Mouse (Mus musculus) heart, embryonic 15.5 days (tissue): ENCODE results near the gene Uggt1. TPM values are rescaled to one million over a fixed set of nuclear protein-coding genes. Genes with fewer than 3 reads are reported as not detected.

ENCODE experiments used
- ATAC-seq: fragments of 200-750 bp; cut with Nextera tagmentation; replicated peaks from 2 replicates; pipeline ENCODE4 v1.8.0; 2017; ENCODE audit warnings: low read depth, moderate TSS enrichment; ENCODE audit not compliant: insufficient number of reproducible peaks, insufficient read depth, low FRiP score
- H3K27ac ChIP-seq: fragments of 300-500 bp; sonication (generic); 2 replicates; pipeline ENCODE4 v1.5.1; 2015; ENCODE audit warnings: mild to moderate bottlenecking, inconsistent platforms
- H3K27me3 ChIP-seq: fragments of 300-500 bp; sonication (generic); 2 replicates; pipeline ENCODE4 v1.6.1; 2015; ENCODE audit warnings: inconsistent platforms
- H3K36me3 ChIP-seq: fragments of 300-500 bp; sonication (generic); 2 replicates; pipeline ENCODE4 v1.6.1; 2015; ENCODE audit warnings: mild to moderate bottlenecking, inconsistent platforms
- H3K4me1 ChIP-seq: fragments of 300-500 bp; sonication (generic); replicated peaks from 2 replicates; pipeline ENCODE4 v1.6.1; 2015; ENCODE audit warnings: inconsistent platforms
- H3K4me2 ChIP-seq: fragments of 300-500 bp; sonication (generic); 2 replicates; pipeline ENCODE4 v1.6.1; 2015; ENCODE audit warnings: inconsistent platforms, mild to moderate bottlenecking, moderate library complexity
- H3K4me3 ChIP-seq: fragments of 300-500 bp; sonication (generic); 2 replicates; pipeline ENCODE4 v1.5.1; 2015; ENCODE audit warnings: mild to moderate bottlenecking, inconsistent platforms
- H3K9ac ChIP-seq: fragments of 300-500 bp; sonication (generic); 2 replicates; pipeline ENCODE4 v1.6.1; 2015; ENCODE audit warnings: mild to moderate bottlenecking, inconsistent platforms
- H3K9me3 ChIP-seq: fragments of 300-500 bp; sonication (generic); replicated peaks from 2 replicates; pipeline ENCODE4 v1.6.1; 2016; ENCODE audit warnings: inconsistent platforms
- WGBS: fragments of 180-500 bp; shearing (Covaris S2); methylation state at CpG from one replicate; pipeline ENCODE4 v1.1.7; 2015; ENCODE audit warnings: mixed read lengths; 5-methylcytosine and 5-hydroxymethylcytosine counted together
- polyA plus RNA-seq: library from polyadenylated mRNA; unstranded; fragments of >200 nt; fragmentation: Nextera tagmentation; extraction: Ambion mirVana; gene quantifications from 2 replicates; pipeline ENCODE4 v1.2.1, GENCODE M21; 2015

Uggt1 gene
- polyA plus RNA-seq, 1 experiment from 2014 or later = 26.7 TPM

DNA sequence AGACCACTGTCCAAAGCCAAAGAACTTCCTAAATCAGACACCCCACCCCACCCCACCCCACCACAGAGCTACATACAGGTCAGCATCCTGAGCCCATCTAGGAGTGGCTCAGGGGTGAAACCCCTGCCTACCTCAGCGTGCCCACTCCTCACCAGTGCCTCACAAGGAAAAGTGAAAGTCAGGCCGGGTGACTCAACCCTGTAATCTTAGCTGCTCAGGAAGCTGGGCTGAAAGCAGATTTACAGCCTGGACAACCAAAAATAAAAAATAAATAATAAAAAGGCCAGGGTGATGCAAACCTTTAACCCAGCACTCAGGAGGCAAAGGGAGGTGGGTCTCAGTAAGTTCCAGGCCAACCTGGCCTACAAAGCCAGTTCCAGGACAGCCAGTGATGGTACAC is 8.7 kb downstream of the Uggt1 start:
- Histone ChIP-seq H3K4me2 (no peak overlapping the region), H3K9me3 (no peaks in the 10 kb centered on the region), H3K36me3 (peaks cover 9% of the 10 kb centered on the region; the same call in 1 of the 2 replicates), H3K27me3 (no peaks in the 10 kb centered on the region), H3K4me3 (no peak overlapping the region), H3K27ac (no peak overlapping the region), H3K9ac (no peak overlapping the region), H3K4me1 (no peaks in the 10 kb centered on the region)
- 60% methylated on average over 2 of the region's 2 CpGs for WGBS
- no peak for ATAC-seq

DNA sequence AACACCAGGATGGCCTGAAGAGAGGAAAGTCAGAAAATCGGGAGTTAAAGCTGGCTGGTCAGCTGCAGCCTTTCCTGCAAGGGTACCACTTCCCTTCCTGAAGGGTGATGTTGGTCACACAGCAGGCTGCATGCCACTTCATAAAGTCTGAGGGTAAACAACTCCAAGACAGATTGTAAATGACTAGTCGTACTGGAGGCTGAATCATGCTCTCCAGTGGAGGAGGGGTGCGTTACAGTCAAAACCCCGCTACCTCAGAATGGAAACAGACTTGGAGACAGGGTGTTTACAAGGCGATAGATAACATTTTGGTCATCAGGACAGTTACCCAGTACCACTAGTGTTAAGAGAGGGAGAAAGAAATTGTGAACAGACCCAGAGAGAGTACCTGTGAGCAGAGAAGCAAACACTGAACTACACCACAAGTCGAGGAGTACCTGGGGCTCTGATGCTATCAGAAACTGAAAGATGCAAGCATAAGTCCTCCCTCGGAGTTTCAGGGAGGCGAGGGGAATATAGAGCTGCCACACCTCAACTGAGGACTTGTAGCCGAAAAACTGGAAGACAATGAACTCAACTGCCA is 9.4 kb downstream of the Uggt1 start:
- no peak overlapping the region for H3K9ac ChIP-seq
- 72% methylated on average over 9 of the region's 9 CpGs for WGBS
- no peaks in the 10 kb centered on the region for H3K27me3 ChIP-seq
- no peak overlapping the region for H3K27ac ChIP-seq
- no peak for ATAC-seq
- peaks cover 12% of the 10 kb centered on the region; the same call in 1 of the 2 replicates for H3K36me3 ChIP-seq
- no peaks in the 10 kb centered on the region for H3K9me3 ChIP-seq
- no peaks in the 10 kb centered on the region for H3K4me1 ChIP-seq
- no peak overlapping the region for H3K4me2 ChIP-seq
- no peak overlapping the region for H3K4me3 ChIP-seq

DNA sequence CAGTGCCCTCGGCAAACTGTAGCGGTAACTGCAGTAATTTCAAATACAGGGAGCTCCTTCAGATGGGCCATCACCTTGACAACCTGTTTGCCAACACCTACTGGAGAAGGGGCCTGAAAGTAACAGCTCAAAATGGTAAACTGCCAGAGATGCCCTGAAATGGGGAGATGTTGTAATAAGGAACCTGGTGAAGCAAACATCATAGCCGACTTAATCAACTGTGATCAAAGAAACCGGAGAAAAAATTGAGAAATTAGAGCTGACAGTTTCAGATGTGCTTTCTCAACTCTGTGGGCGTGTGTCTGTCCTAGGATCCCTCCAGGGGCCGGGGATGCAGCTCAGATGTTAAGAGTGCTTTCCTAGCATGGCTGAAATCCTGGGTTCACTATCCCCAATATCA is 11.3 kb downstream of the Uggt1 start:
- Histone ChIP-seq H3K36me3 (peaks cover 21% of the 10 kb centered on the region; the same call in 1 of the 2 replicates), H3K9me3 (no peaks in the 10 kb centered on the region), H3K27ac (no peak overlapping the region), H3K9ac (no peak overlapping the region), H3K4me1 (no peaks in the 10 kb centered on the region), H3K4me3 (no peak overlapping the region), H3K27me3 (no peaks in the 10 kb centered on the region), H3K4me2 (no peak overlapping the region)
- no peak for ATAC-seq
- 86% methylated on average over 6 of the region's 6 CpGs for WGBS

DNA sequence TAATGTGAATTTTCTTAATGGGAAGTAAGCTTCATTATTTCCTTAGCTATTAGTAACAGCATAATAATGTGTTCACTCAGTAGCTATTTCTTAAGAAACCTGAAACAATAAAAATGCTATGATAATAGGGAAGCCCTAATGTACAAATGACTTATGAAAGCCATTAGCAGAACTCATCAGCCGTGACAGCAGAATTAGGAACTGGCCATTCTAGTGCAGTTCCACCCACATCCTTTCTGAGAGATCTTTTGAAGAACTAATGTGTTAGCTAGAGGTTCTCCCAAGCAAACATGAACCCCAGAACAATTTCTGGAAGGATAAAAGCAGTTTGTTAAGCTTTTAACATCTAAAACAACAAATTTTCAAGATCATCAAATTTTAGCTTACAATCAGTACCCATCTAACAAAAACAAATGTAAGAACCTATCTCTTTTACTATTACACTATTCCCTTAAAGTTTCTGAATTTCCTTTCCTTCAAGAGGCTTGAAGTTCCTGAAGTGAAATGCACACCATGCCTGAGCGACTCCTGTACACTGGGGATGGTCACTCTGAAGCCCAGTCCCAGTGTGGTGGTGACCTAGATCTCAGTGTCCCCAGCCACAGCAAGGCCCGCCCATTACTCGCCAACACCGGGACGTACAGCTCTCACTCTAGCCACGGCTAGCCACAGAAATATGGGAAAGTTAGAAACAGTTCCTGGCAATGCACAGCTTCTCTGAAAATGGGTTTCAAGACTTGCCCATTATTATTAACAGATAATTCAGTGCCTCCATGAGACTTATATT is 13.4 kb downstream of the Uggt1 start:
- H3K36me3 ChIP-seq = peaks cover 26% of the 10 kb centered on the region
- no peak for ATAC-seq
- H3K4me1 ChIP-seq = no peaks in the 10 kb centered on the region
- WGBS = 81% methylated on average over 7 of the region's 7 CpGs
- no peaks in the 10 kb centered on the region for H3K9me3 ChIP-seq
- no peak overlapping the region for H3K4me2 ChIP-seq
- H3K4me3 ChIP-seq = no peak overlapping the region
- H3K27ac ChIP-seq = no peak overlapping the region
- no peaks in the 10 kb centered on the region for H3K27me3 ChIP-seq
- H3K9ac ChIP-seq = no peak overlapping the region

DNA sequence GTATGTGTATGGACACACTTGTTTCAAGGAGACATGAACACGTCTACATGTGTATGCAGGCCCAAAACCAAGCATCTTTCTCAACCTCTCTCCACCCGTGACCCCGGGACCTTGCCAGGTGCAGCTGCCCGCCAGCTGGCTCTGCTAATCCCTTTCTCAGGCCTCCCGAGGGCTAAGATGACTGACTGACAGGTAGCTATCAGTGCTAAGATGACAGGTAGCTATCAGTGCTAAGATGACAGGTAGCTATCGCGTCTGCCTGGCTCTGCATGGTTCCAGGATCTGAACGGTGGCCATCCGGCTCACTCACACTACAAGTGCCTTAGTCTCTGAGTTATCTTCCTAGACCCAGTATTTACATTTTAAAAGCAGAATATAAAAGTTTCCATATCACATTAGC is 16.1 kb downstream of the Uggt1 start:
- no peaks in the 10 kb centered on the region for H3K4me1 ChIP-seq
- ATAC-seq = no peak
- H3K27ac ChIP-seq = no peak overlapping the region
- no peak overlapping the region for H3K9ac ChIP-seq
- H3K4me3 ChIP-seq = no peak overlapping the region
- H3K9me3 ChIP-seq = no peaks in the 10 kb centered on the region
- WGBS = 78% methylated on average over 9 of the region's 9 CpGs
- H3K4me2 ChIP-seq = no peak overlapping the region
- H3K36me3 ChIP-seq = peaks cover 32% of the 10 kb centered on the region
- no peaks in the 10 kb centered on the region for H3K27me3 ChIP-seq

DNA sequence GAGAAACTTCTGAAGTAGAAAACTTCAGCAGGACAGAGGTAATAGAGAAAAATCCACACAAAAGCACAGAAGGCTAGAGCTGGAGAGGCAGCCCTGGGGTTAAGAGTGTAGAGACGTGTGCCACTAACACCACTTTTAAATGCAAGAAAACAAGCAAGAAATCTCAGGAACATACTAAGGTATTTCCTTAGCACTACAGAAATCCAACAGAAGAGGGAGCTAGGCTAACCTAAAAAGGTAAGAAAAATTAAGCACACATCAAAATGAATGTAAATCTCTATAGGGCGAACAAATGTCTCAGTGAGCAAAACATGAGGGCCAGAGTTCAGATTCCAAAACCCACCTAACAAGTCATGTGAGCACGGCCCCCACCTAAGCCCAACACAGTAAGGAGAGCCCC is 19.9 kb downstream of the Uggt1 start:
- ATAC-seq = no peak
- H3K27me3 ChIP-seq = no peaks in the 10 kb centered on the region
- H3K36me3 ChIP-seq = peaks cover 32% of the 10 kb centered on the region
- no peak overlapping the region for H3K4me2 ChIP-seq
- H3K27ac ChIP-seq = no peak overlapping the region
- no peaks in the 10 kb centered on the region for H3K4me1 ChIP-seq
- no peak overlapping the region for H3K9ac ChIP-seq
- WGBS = 88% methylated on average over 3 of the region's 3 CpGs
- H3K9me3 ChIP-seq = no peaks in the 10 kb centered on the region
- H3K4me3 ChIP-seq = no peak overlapping the region

DNA sequence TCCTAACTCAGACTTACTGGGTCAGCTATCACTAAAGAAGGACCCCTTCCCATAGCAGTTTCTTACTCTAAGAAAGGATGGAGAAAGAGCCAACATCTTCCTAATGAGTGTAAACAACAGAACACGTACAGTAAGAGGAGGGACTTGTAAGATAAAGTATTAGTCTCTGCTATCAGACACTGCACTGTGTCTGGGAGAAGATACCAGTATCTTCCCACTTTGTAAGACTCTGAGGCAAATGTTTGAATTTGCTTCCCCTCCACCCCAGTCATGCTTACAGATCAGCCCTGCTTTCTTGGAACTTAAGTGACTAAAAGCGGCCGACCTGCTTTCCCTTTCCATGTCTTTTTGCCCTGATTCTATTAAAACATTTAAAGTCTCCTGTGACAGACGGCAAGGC is 30.2 kb downstream of the Uggt1 start:
- Histone ChIP-seq H3K36me3 (peaks cover 18% of the 10 kb centered on the region), H3K4me3 (no peak overlapping the region)

DNA sequence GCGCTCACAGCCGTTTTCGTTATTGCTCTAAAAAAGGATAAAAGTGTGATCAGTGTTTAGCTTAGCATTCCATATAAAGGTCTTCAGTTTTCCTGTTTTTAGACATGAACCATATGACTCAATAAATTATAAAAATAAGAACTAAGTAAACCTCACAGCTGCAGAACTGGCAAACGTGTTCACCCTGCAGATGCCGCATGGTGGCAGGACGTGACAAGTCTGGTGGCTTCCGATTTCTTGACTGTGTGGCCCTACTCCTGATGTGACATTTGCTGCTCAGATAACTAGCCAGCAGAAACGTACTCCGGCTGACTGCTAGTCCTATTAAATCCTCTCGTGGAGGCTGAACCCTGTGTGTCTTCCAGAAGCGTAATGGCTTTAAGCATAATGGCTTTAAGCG is 42.8 kb downstream of the Uggt1 start:
- Histone ChIP-seq H3K36me3 (peaks cover 21% of the 10 kb centered on the region; the same call in 1 of the 2 replicates), H3K27ac (no peak overlapping the region), H3K9ac (no peak overlapping the region), H3K4me1 (0 out of 2 replicates have a peak, but pooled peaks cover 3% of the 10 kb centered on the region), H3K9me3 (no peaks in the 10 kb centered on the region), H3K4me3 (no peak overlapping the region), H3K4me2 (no peak overlapping the region), H3K27me3 (no peaks in the 10 kb centered on the region)
- WGBS = 89% methylated on average over 12 of the region's 12 CpGs
- no peak for ATAC-seq

More for the DNA sequence above, 30.2 kb downstream of the Uggt1 start:
- no peak overlapping the region for H3K9ac ChIP-seq
- H3K27ac ChIP-seq = no peak overlapping the region
- no peak for ATAC-seq
- H3K4me2 ChIP-seq = no peak overlapping the region
- H3K9me3 ChIP-seq = no peaks in the 10 kb centered on the region
- no peaks in the 10 kb centered on the region for H3K27me3 ChIP-seq
- H3K4me1 ChIP-seq = no peaks in the 10 kb centered on the region
- 82% methylated on average over 4 of the region's 4 CpGs for WGBS

DNA sequence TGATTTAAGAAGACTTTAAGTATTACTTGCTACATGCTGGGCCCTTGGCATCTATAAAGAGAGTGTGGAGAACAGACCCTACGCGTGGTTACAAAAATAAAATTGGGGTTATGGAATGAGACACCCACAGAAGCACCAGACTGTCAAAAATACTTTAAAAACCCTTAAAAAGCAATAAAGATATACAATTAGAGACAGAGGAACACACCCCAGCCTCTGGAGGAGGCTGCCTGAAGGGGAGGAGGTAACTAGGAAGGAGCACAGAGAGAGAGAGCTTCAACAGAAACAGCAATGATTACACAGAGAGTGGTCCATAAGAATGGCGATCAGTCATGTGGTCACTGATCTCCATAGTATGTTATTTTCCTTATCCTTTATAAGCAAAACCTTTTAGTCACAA is 50.0 kb downstream of the Uggt1 start:
- 93% methylated on average over 3 of the region's 3 CpGs for whole genome bisulfite sequencing
- 0 out of 2 replicates have a peak, but pooled peaks cover 4% of the 10 kb centered on the region for H3K4me1 ChIP-seq
- peaks cover 56% of the 10 kb centered on the region for H3K36me3 ChIP-seq
- H3K4me2 ChIP-seq = no peak overlapping the region
- H3K27ac ChIP-seq = no peak overlapping the region
- no peaks in the 10 kb centered on the region for H3K27me3 ChIP-seq
- no peak overlapping the region for H3K4me3 ChIP-seq
- no peaks in the 10 kb centered on the region for H3K9me3 ChIP-seq
- ATAC-seq = no peak
- no peak overlapping the region for H3K9ac ChIP-seq

DNA sequence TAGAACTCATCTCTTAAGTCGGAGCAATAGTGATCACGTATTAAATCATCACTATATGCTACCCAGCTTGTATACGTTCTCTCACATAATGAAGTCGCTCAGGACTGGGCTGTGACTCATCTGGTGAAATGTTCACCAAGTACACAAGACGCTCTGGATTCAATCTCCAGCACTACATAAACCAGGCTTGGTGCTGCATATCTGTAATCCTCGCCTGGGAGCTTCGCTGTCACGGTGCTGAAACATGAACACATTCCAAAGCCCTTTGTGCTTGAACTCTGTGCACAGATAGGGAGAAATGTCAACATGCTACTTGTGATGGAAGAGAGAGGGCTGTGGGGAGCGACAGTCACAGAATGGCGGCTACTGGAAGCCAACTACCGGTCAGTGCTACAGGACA is 52.6 kb downstream of the Uggt1 start:
- H3K27me3 ChIP-seq = no peaks in the 10 kb centered on the region
- peak; percentile 75; the same call in 1 of the 2 replicates for ATAC-seq
- H3K4me3 ChIP-seq = no peak overlapping the region
- WGBS = 36% methylated on average over 11 of the region's 11 CpGs
- no peak overlapping the region for H3K9ac ChIP-seq
- H3K9me3 ChIP-seq = no peaks in the 10 kb centered on the region
- H3K27ac ChIP-seq = peak overlapping the region; percentile 10; the same call in 1 of the 2 replicates
- H3K4me2 ChIP-seq = no peak overlapping the region
- peaks cover 59% of the 10 kb centered on the region for H3K36me3 ChIP-seq
- 0 out of 2 replicates have a peak, but pooled peaks cover 4% of the 10 kb centered on the region for H3K4me1 ChIP-seq

DNA sequence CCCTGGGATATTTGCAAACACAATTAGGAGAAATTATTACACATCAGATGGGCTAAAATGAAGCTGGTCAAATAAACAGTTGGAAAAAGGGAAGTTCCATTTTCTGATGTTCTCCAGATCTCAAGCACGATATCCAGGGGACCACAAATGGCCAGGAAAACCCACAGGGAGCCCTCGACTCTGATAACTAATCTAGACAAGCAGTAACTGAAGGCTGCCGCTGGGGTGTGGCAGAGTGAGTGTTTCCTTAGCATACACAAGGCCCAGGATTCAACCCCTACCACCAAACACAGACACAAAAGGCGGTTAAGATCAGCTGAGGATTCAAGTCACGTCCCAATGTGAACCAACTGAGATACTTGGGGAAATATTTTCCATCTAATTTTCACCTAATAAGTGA is 64.5 kb downstream of the Uggt1 start:
- Histone ChIP-seq H3K9ac (no peak overlapping the region), H3K4me1 (no peaks in the 10 kb centered on the region), H3K4me3 (no peak overlapping the region), H3K4me2 (no peak overlapping the region), H3K9me3 (no peaks in the 10 kb centered on the region), H3K27ac (no peak overlapping the region), H3K36me3 (peaks cover 53% of the 10 kb centered on the region), H3K27me3 (no peaks in the 10 kb centered on the region)
- WGBS = 66% methylated on average over 5 of the region's 5 CpGs
- ATAC-seq = no peak

DNA sequence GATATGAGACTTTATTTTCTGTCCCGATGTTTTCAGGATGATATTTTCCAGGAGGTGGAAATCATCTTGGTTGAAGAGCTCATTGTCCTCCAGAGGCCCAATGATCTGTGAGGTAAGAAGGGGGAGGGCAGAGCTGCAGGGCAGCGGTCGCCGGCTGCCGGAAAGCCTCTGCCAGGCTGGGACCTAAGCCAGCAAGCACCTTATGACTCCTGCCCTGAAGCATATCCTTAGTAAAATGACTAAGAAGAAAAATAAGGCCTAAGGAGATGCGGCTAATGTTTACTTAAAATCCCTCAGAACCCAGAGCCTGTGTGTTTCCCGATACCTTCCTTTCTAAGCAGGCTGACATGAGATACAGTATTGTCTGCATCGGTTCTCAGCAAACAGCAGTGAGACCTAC is 71.1 kb downstream of the Uggt1 start:
- no peaks in the 10 kb centered on the region for H3K4me1 ChIP-seq
- H3K9me3 ChIP-seq = no peaks in the 10 kb centered on the region
- no peak overlapping the region for H3K27ac ChIP-seq
- ATAC-seq = no peak
- H3K4me3 ChIP-seq = no peak overlapping the region
- H3K36me3 ChIP-seq = peaks cover 44% of the 10 kb centered on the region
- H3K27me3 ChIP-seq = no peaks in the 10 kb centered on the region
- 64% methylated on average over 8 of the region's 8 CpGs for WGBS
- no peak overlapping the region for H3K4me2 ChIP-seq
- H3K9ac ChIP-seq = no peak overlapping the region
